Mouse (Mus musculus) forebrain, embryonic 14.5 days (tissue): ENCODE data around the gene Drc3. TPM values are rescaled to one million over a fixed set of nuclear protein-coding genes. Genes with fewer than 3 reads are reported as not detected.
A peak's percentile ranks its signal among the peaks of the same experiment; 100 is the strongest.

Experiments used
- ATAC-seq: fragments of 200-750 bp; cut with Nextera tagmentation; 2 replicates; pipeline ENCODE4 v1.8.0; 2017; ENCODE audit warnings: mild to moderate bottlenecking, moderate library complexity
- DNase-seq: peaks from one replicate; pipeline ENCODE4 v3.0.0-alpha.2; 2015; ENCODE audit warnings: low spot score
- H3K27ac ChIP-seq: fragments of 300-500 bp; sonication (generic); 2 replicates; pipeline ENCODE4 v1.5.1; 2014; ENCODE audit warnings: low read depth, mild to moderate bottlenecking, control low read depth, low read length, moderate library complexity
- H3K27me3 ChIP-seq: fragments of 300-500 bp; sonication (generic); replicated peaks from 2 replicates; pipeline ENCODE4 v1.6.1; 2014; ENCODE audit warnings: low read length, control low read depth, mixed read lengths; ENCODE audit not compliant: control insufficient read depth, insufficient read depth
- H3K36me3 ChIP-seq: fragments of 300-500 bp; sonication (generic); 2 replicates; pipeline ENCODE4 v1.6.1; 2014; ENCODE audit warnings: low read length, control low read depth; ENCODE audit not compliant: control insufficient read depth, insufficient read depth
- H3K4me1 ChIP-seq: fragments of 300-500 bp; sonication (generic); 2 replicates; pipeline ENCODE4 v1.6.1; 2014; ENCODE audit warnings: antibody characterized with exemption, low read length, control low read depth; ENCODE audit not compliant: control insufficient read depth, insufficient read depth
- H3K4me2 ChIP-seq: fragments of 300-500 bp; sonication (generic); 2 replicates; pipeline ENCODE4 v1.6.1; 2014; ENCODE audit warnings: mild to moderate bottlenecking, control low read depth, low read length
- H3K4me3 ChIP-seq: fragments of 300-500 bp; sonication (generic); 2 replicates; pipeline ENCODE4 v1.5.1; 2014; ENCODE audit warnings: low read depth, low read length, control low read depth
- H3K9ac ChIP-seq: fragments of 300-500 bp; sonication (generic); 2 replicates; pipeline ENCODE4 v1.6.1; 2014; ENCODE audit warnings: mild to moderate bottlenecking, low read length, control low read depth, moderate library complexity
- H3K9me3 ChIP-seq: fragments of 300-500 bp; sonication (generic); replicated peaks from 2 replicates; pipeline ENCODE4 v1.6.1; 2016; ENCODE audit warnings: low read length, control low read depth, mixed read lengths; ENCODE audit not compliant: control insufficient read depth
- WGBS: fragments of 180-500 bp; shearing (Covaris S2); extraction: QIAGEN DNeasy Blood & Tissue Kit; methylation state at CpG from one replicate; pipeline ENCODE4 v1.1.7; 2014; 5-methylcytosine and 5-hydroxymethylcytosine counted together
- polyA plus RNA-seq: library from polyadenylated mRNA; unstranded; fragments of >200 nt; fragmentation: Nextera tagmentation; extraction: Ambion mirVana; gene quantifications from 2 replicates; pipeline ENCODE4 v1.2.1, GENCODE M21; 2014

The Drc3 gene
- polyA plus RNA-seq, 1 experiment from 2014 or later, result 5.9 TPM

DNA sequence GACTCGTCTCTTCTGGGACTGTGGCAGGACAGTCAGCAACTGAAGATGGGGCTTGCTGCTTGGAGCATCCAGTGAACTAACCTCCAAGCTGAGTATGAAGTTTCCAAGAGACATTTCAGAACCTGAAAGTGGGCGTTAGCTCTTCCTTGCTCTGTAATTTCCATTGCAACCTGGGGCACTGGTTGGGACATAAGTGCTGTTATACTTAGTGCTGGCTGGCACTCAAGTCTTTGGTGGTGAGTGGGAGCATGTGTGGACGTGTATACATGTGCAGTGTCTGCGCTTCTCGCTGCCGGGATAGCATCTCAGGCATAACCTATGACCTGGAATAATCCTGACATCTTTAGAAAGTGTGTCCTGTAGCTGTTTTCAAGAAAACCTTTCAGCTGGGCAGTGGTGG lies 38.2 kb downstream of the Drc3 start:
- no peaks in the 10 kb centered on the region for H3K9me3 ChIP-seq
- no peak overlapping the region for H3K4me3 ChIP-seq
- WGBS, result 88% methylated on average over 6 of the region's 6 CpGs
- H3K27me3 ChIP-seq, result no peaks in the 10 kb centered on the region
- H3K4me1 ChIP-seq, result no peaks in the 10 kb centered on the region
- no peak overlapping the region for H3K4me2 ChIP-seq
- no peak overlapping the region for H3K9ac ChIP-seq
- H3K27ac ChIP-seq, result no peak overlapping the region
- DNase-seq (no peak), ATAC-seq (no peak)
- H3K36me3 ChIP-seq, result no peaks in the 10 kb centered on the region

DNA sequence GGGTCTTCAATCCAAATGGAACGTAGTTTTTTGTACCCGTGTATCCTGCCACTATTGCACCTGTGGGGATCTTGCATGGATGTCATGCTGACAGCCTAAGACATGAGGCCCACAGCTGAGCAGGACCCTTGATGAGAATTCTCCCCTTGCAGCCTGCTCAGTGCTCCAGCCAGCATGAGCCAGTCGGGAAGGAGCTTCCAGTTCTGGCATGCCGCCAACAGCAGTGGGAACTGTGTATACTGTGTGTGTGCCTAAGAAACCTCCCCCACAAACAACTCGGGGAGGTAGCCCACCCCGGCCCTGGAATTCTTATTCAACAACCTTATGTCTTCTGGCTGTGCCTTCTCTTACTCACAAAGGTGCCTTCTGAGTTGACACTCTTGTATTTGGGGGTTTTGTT lies 43.4 kb downstream of the Drc3 start:
- DNase-seq (peak; percentile 77), ATAC-seq (peak; percentile 79)
- H3K27ac ChIP-seq, result no peak overlapping the region
- H3K9ac ChIP-seq, result no peak overlapping the region
- no peaks in the 10 kb centered on the region for H3K9me3 ChIP-seq
- peaks cover 16% of the 10 kb centered on the region for H3K36me3 ChIP-seq
- no peak overlapping the region for H3K4me3 ChIP-seq
- no peaks in the 10 kb centered on the region for H3K4me1 ChIP-seq
- H3K4me2 ChIP-seq, result no peak overlapping the region
- 48% methylated on average over 6 of the region's 6 CpGs for WGBS
- no peaks in the 10 kb centered on the region for H3K27me3 ChIP-seq

DNA sequence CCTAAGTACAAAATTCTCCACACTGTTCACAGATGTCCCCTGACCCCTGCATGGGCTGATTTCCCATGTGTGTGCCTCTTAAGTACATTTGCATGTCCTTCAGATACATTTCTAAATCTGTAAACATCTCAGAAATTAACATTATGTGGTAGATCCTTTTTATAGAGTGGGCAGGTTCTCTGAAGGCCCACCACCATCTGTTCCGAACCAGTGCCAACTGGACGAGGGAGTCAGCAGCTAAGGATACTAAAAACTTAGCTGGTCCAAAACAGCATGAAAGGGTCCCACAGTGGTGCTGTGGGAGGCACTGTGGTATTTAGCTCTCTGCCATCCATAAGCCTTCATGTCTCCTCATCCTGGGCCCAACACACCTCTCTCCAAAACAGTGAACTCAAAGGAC lies 44.0 kb downstream of the Drc3 start:
- no peak overlapping the region for H3K4me3 ChIP-seq
- H3K36me3 ChIP-seq, result peaks cover 19% of the 10 kb centered on the region
- H3K9ac ChIP-seq, result no peak overlapping the region
- H3K4me2 ChIP-seq, result no peak overlapping the region
- ATAC-seq (no peak), DNase-seq (no peak)
- no peaks in the 10 kb centered on the region for H3K9me3 ChIP-seq
- H3K27me3 ChIP-seq, result no peaks in the 10 kb centered on the region
- no peaks in the 10 kb centered on the region for H3K4me1 ChIP-seq
- 84% methylated on average over 2 of the region's 2 CpGs for WGBS
- no peak overlapping the region for H3K27ac ChIP-seq

DNA sequence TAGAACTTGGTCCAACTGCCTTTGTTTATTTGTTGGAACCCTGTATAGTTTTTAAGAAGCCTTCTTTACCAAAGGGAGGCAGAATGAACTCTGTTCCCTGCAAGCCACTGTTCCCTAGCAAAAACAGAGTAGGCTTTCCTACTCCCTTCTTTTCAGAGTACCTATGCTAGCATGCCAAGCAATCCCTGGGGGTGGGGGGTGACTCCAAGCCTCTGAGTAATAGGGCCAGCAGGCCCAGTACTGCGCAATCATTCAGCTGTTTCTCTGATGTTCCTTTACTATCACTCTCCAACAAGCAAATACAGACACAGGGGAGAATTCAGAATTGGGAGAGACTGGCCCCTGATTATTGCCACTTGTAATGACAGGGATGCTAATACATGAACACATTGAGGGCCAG lies 53.5 kb downstream of the Drc3 start:
- WGBS, result 100% methylated on average over 1 of the region's 1 CpGs
- no peaks in the 10 kb centered on the region for H3K27me3 ChIP-seq
- H3K4me2 ChIP-seq, result no peak overlapping the region
- H3K27ac ChIP-seq, result no peak overlapping the region
- H3K4me1 ChIP-seq, result no peaks in the 10 kb centered on the region
- peaks cover 65% of the 10 kb centered on the region for H3K36me3 ChIP-seq
- ATAC-seq (no peak), DNase-seq (no peak)
- H3K9ac ChIP-seq, result no peak overlapping the region
- no peaks in the 10 kb centered on the region for H3K9me3 ChIP-seq
- no peak overlapping the region for H3K4me3 ChIP-seq

DNA sequence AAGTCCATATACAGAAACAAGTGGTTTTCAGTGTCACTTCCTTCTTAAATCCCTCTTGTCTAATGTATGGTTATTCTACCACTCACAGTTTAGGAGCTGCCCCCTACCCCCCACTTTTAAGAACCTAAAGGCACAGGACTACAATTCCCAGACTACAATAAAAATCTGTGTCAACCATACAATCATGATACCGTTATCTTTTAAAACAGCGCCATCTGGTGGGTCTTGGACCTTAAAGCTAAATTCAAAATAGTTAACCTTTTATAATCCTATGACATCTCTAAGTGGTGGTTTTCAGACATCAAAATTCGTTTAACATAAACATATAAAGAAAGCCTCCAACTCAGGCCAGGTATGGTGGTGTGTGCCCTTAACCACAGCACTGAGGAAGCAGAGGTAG lies 59.0 kb downstream of the Drc3 start:
- H3K9me3 ChIP-seq, result no peaks in the 10 kb centered on the region
- H3K27ac ChIP-seq, result no peak overlapping the region
- H3K4me2 ChIP-seq, result no peak overlapping the region
- no peak overlapping the region for H3K4me3 ChIP-seq
- no peak overlapping the region for H3K9ac ChIP-seq
- peaks cover 9% of the 10 kb centered on the region for H3K4me1 ChIP-seq
- DNase-seq (peak; percentile 93), ATAC-seq (no peak)
- WGBS, result 9% methylated on average over 3 of the region's 3 CpGs
- no peaks in the 10 kb centered on the region for H3K27me3 ChIP-seq
- H3K36me3 ChIP-seq, result peaks cover 23% of the 10 kb centered on the region

DNA sequence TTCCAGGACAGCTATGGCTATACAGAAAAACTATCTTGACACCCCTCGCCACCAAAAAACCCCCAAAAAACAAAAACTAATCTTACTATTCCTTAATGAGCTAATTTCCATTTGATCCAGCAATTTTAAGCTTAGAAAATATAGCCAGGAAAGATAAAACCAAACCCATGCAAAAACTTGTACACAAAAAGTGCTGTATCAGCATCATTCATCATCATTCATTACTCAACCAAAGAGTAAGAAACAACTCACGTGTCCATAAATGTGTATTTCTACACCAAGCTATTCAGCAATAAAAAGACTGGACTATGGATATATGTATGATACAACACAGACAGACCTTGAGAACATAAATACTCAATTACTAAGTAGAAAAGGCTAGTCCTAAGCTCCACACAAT lies 59.8 kb downstream of the Drc3 start:
- Histone ChIP-seq H3K4me3 (no peak overlapping the region), H3K36me3 (peaks cover 15% of the 10 kb centered on the region), H3K4me1 (peaks cover 9% of the 10 kb centered on the region), H3K9ac (no peak overlapping the region), H3K9me3 (no peaks in the 10 kb centered on the region), H3K4me2 (no peak overlapping the region), H3K27ac (no peak overlapping the region), H3K27me3 (no peaks in the 10 kb centered on the region)
- DNase-seq, result no peak
- ATAC-seq, result no peak
- WGBS, result 91% methylated on average over 2 of the region's 2 CpGs

DNA sequence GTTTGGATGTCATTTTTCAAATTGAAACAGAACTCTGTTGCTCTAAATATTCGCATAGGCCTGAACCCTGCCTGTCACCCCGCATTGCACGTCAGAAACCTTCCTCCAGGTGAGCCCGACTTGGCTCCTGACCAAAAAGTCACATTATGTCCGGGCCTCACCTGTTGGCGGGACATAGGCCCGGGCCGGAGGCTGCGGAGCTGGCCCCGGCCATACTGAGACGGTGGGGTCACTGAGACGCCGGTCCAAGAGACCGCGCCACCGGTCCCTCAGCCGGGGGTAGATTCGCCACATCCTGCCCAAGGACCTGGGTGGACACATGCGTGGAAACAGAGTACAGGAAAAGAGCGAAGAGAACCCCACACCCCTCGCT lies 63.4 kb downstream of the Drc3 start:
- under 1% methylated on average over 21 of the region's 21 CpGs for WGBS
- H3K9ac ChIP-seq, result peak overlapping the region; percentile 84
- peak overlapping the region; percentile 79 for H3K4me2 ChIP-seq
- no peaks in the 10 kb centered on the region for H3K9me3 ChIP-seq
- no peaks in the 10 kb centered on the region for H3K36me3 ChIP-seq
- no peaks in the 10 kb centered on the region for H3K27me3 ChIP-seq
- peak overlapping the region; percentile 78 for H3K4me3 ChIP-seq
- DNase-seq, result no peak
- H3K4me1 ChIP-seq, result peaks cover 19% of the 10 kb centered on the region
- peak overlapping the region; percentile 63 for H3K27ac ChIP-seq
- ATAC-seq, result no peak

DNA sequence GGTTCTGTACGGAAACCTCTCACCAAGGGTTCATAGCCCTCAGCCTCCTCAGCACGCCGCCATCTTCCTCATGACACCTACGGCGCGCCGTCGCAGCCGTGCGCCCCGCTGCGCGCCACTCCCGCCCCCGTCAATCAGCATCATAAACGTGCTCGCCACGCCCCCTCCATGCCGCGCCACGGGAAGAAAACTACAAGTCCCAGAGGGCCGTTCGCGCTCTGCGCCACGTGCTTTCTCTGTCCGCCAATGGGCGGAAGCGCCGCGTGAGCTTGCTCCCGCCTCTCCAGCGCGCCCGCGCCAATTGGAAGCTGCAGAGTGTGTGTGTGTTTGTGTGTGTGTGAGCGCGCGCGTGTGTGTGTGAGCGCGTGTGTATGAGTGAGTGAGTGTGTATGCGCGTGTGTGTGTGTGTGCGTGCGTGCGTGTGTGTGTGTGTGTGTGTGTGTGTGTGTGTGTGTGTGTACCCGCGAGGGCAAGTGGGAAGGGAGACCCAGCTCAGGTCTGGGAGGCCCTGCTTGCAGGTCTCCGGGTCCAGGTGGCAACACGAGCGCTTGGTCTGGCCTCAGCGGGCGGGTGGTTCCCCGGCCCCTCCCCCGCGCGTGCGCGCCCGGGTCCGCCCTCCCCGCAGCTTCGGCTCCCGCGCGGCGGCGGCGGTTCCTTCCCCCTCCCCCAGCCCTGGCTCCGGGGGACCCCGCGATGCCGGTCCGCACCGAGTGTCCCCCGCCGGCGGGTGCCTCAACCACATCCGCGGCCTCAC lies 64.0 kb downstream of the Drc3 start, which contains the start of gene Gid4:
Gene Gid4 (plus strand): TSS at position 183 of the 754 bp plus-strand sequence.
- peak; percentile 99 for ATAC-seq
- WGBS, result under 1% methylated on average over 56 of the region's 81 CpGs
- peak within 1 kb of the TSS; percentile 81 for H3K27ac ChIP-seq
- peak; percentile 99 for DNase-seq
- no peaks in the 10 kb centered on the region for H3K27me3 ChIP-seq
- peak within 1 kb of the TSS; percentile 92 for H3K9ac ChIP-seq
- H3K4me3 ChIP-seq, result peak within 1 kb of the TSS; percentile 78
- peaks cover 19% of the 10 kb centered on the region for H3K4me1 ChIP-seq
- no peaks in the 10 kb centered on the region for H3K36me3 ChIP-seq
- H3K4me2 ChIP-seq, result peak within 1 kb of the TSS; percentile 79
- H3K9me3 ChIP-seq, result no peaks in the 10 kb centered on the region

DNA sequence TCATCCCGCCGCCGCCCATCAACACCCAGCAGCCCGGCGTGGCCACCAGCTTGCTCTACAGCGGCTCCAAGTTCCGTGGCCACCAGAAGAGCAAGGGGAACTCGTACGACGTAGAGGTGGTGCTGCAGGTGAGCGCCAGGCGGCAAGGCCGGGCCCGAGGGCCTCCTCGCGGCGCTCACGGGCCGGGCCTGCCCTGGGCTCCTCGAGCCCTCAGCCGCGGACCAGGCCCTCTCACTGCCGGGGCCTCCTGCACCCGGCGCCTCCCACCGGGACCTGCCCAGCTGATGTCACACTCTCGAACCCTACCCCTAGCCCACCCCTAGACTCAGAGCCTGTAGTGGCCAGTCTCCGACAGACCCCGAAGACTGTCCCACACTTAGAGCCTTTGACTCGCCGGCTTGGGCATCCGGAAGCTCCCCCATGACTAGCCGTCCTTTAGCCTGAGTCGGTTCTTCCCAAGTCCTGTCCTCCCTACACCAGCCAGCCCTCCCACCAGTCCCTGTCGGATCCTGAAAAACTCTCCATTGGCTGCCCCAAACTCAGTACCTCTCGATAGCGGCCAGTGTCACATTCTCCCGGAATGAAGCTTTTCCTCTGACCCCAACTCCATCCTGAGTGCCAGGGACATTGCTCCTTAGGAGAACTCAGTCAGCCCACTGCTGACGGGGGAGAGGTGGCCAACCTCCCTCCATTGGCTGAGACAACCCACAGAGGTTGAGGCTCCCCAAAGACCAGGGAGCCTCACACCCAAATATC lies 64.8 kb downstream of the Drc3 start, which contains the start of gene Atpaf2:
Gene Atpaf2 (minus strand): TSS at position 741 of the 756 bp plus-strand sequence.
- DNase-seq (no peak), ATAC-seq (no peak; the same call in 1 of the 2 replicates)
- no peaks in the 10 kb centered on the region for H3K27me3 ChIP-seq
- H3K36me3 ChIP-seq, result no peaks in the 10 kb centered on the region
- H3K27ac ChIP-seq, result peak within 1 kb of the TSS; percentile 81
- H3K4me2 ChIP-seq, result peak within 1 kb of the TSS; percentile 73
- WGBS, result 1% methylated on average over 38 of the region's 39 CpGs
- peak within 1 kb of the TSS; percentile 78 for H3K4me3 ChIP-seq
- peaks cover 19% of the 10 kb centered on the region for H3K4me1 ChIP-seq
- no peaks in the 10 kb centered on the region for H3K9me3 ChIP-seq
- H3K9ac ChIP-seq, result peak within 1 kb of the TSS; percentile 92
